Mouse (Mus musculus) layer of hippocampus, adult 11-12 months (tissue): ENCODE measurements around the gene Plekha7.

Source experiments
- DNase-seq: peaks from one replicate; pipeline ENCODE4 v3.0.0; 2022; ENCODE audit warnings: low spot score

The Plekha7 gene

GRCm38 (mm10) chr7:116222288-116223009, 85.7 kb downstream of the Plekha7 start:
- no peak for DNase-seq

- no peak for DNase-seq
Measured at GRCm38 (mm10) chr7:116221883-116222282, 86.3 kb downstream of the Plekha7 start.

GRCm38 (mm10) chr7:116220103-116220707, 88.0 kb downstream of the Plekha7 start:
- DNase-seq, result no peak

- no peak for DNase-seq
Measured at GRCm38 (mm10) chr7:116217747-116218146, 90.4 kb downstream of the Plekha7 start.

- no peak for DNase-seq
Measured at GRCm38 (mm10) chr7:116211904-116212303, 96.3 kb downstream of the Plekha7 start.

GRCm38 (mm10) chr7:116209926-116210631, 98.1 kb downstream of the Plekha7 start:
- no peak for DNase-seq

- no peak for DNase-seq
Measured at GRCm38 (mm10) chr7:116208880-116209279, 99.3 kb downstream of the Plekha7 start.

- no peak for DNase-seq
Measured at GRCm38 (mm10) chr7:116206806-116207571, 101.2 kb downstream of the Plekha7 start.

- no peak for DNase-seq
Measured at GRCm38 (mm10) chr7:116205451-116205850, 102.7 kb downstream of the Plekha7 start.

GRCm38 (mm10) chr7:116202033-116202681, 106.0 kb downstream of the Plekha7 start:
- no peak for DNase-seq

GRCm38 (mm10) chr7:116200951-116201351, 107.2 kb downstream of the Plekha7 start:
- no peak for DNase-seq

- DNase-seq, result no peak
Measured at GRCm38 (mm10) chr7:116200544-116200943, 107.6 kb downstream of the Plekha7 start.

GRCm38 (mm10) chr7:116198902-116199301, 109.3 kb downstream of the Plekha7 start:
- no peak for DNase-seq

- DNase-seq, result no peak
Measured at GRCm38 (mm10) chr7:116198407-116198806, 109.8 kb downstream of the Plekha7 start.

GRCm38 (mm10) chr7:116196974-116197679, 111.0 kb downstream of the Plekha7 start:
- no peak for DNase-seq

- DNase-seq, result no peak
Measured at GRCm38 (mm10) chr7:116194996-116195395, 113.2 kb downstream of the Plekha7 start.

- no peak for DNase-seq
Measured at GRCm38 (mm10) chr7:116192966-116193365, 115.2 kb downstream of the Plekha7 start.

GRCm38 (mm10) chr7:116192096-116192595, 116.0 kb downstream of the Plekha7 start:
- no peak for DNase-seq

GRCm38 (mm10) chr7:116191138-116191537, 117.0 kb downstream of the Plekha7 start:
- peak; percentile 38 for DNase-seq

- DNase-seq, result no peak
Measured at GRCm38 (mm10) chr7:116189708-116190107, 118.5 kb downstream of the Plekha7 start.

GRCm38 (mm10) chr7:116188391-116188790, 119.8 kb downstream of the Plekha7 start:
- no peak for DNase-seq
